Mouse (Mus musculus) lung, postnatal 36 days (tissue): ENCODE measurements around the gene Hs3st3a1.
A peak's percentile ranks its signal among the peaks of the same experiment; 100 is the strongest.

Experiments used
- DNase-seq: peaks from one replicate; pipeline ENCODE4 v3.0.0; 2022; ENCODE audit warnings: mixed read lengths

Gene Hs3st3a1

DNA sequence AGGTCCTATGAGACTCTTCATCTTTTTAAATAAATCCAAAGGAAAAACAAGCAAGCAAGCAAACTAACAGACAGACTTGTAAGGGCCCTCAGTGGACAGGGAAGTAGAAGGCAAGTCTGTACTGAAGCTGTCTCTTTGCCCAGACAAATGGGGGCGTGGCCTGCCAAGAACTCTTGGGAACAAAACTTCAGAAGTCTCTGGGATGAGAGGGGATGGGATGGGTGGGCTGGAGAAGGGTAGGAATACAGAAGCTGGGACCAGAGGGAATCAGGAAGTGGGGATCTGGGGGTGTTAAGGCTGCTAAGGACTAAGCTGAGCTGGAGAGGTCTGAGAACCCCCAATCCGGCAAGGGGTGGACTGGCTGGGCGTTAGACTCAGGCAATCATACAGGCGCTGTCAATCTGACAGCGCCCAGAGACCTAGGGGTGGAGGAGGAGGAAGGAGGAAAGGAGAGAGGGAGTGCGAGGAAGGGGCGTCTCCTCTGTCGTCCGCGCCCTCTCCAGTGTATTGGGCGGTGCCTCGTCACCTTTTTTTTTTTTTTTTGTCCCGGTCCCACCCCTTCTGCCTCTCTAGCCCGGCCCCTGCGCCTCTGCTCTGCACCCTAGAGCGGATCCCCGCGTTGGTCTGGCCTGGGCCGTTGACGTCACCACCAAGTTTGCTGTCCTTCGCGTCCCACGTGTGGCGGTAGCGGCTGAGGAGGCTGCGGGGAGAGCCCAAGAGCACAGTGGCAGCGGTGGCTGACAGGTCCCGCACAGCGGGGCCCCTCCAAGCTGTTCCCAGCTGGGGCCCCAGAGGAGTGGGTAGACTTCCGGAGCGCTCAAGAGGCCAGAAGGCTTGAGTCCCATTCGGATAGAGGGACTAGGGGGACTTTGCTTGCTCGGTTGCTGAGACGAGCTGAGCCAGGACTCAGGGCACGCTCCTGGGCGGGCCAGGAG, at the start of gene Hs3st3a1:
Gene Hs3st3a1 (plus strand): TSS at position 722 of the 935 bp plus-strand sequence.
- DNase-seq = peak; percentile 66

DNA sequence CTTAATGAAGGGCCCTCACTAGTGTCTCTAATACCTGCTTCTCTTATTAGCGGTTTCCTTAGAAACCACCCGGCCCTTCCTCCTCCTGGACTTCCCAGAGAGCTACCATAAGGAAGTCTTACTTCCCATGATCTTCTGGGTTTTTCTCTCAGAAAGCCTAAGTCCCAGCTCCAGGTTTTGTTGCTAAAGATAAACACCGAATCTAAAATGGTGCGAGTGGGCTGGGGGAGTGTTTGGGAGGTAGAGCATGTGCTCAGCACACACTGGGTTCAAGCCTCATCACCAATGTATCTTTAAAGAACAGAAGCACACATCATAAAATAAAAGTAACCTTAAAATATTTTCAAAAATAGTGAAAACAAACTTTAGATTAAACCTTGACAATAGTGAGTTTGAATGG, 48.8 kb upstream of the Hs3st3a1 start:
- no peak for DNase-seq

DNA sequence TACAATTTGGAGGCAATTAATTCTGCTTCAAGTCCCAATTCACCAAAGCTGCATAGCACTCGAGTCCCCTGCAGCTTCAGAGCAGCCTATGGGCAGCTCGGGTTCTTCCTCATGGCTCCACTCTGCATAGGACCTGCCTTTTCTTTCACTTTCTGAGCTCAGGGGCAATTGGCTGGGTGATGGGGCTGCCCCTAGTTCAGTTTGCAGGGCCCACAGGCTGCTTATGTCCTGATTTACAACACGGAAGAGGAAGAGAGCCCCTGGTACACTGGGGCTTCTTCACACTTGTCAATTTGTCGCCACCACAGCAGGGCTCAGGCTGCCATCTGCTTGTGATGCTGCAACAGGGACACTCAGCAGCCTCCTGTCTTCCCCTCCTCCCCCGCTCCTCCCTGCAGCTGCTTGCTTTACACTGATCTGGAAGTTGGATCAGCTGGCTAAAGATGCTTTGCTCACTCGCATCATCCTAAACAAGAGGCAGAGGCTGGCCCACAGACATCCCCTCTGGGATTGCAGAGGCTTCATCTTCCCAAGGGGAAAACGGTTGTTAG, 38.7 kb upstream of the Hs3st3a1 start:
- DNase-seq = no peak

DNA sequence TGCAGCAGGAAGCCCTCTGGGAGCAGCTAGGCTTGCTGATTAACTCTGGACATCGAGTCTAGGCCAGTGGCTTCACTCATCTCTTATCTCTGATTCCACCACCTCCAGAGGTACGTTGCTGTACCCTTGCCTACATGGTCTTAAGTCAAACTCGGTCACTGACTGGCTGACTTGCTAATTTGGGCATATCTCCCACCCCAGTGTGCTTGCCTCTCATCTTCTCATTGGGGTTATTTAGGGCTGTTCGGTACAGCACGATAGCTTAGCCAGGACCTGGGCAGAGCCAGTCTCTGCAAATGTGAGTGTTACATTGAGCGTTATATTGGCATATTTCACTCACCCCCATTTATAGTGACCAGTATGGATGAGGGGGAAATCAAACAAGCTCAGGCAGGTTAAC, 38.2 kb upstream of the Hs3st3a1 start:
- DNase-seq = no peak

DNA sequence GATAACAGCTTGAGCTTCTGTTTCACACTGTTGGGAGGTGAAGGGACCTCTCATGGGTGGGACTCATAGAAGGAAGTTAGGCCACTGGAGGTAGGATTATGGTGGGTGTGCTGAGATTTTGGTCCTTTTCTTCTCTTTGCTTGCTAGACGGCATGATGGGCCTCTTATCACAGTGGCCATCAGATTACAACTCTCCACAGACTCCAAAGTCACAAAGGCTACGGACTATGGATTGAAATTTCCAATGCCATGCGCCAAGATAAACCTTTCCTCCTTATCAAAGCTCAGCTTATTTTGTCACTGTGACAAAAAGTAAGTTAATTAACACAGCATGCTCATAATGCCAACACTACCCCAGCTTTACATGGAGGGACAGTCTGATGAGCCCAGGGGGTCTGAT, 37.5 kb upstream of the Hs3st3a1 start:
- no peak for DNase-seq

DNA sequence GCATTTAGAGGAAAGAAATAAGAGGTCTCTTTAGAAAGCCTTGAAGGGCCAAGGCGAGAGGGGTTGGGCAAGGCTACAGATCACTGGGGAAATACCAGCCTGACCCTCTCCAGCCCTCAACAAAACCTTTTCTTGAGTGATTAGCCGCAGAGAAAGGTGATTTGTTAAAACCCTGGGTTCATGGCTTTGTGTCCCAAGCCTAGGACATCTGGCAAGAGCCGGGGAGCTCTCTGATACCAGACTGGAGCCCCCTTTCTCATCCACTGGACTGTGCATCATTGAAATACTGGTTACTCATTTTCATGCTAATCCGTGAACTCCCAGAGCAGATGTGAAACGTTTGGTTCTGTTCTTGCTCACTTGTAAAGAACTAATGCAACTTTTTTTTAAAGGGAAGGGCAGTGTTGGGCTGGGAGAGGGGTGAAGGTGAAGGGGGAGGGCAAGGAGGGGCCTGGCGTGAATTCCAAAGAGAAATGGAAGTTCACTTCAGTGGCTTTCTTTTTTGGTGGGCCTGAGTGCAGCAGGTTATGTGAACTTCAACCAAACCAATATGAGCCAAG, 34.5 kb upstream of the Hs3st3a1 start:
- no peak for DNase-seq

DNA sequence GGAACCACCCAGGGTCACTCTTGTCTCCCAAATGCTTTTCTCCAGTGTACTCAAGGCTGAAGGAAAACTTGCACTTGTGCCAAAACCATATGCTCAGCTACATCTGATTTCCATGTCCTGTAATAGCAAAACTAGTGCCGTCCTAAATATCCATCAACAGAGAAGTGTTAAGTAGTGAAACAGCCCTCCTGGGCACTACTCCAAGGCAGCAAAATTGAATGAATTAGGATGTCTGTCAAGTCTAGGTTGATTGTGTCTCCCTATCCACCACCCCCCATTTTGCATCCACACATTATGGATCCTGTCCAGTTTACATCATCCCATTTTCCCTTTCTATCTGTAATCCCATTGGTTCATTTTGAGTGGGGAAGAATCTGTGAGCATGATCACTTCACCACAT, 16.2 kb upstream of the Hs3st3a1 start:
- no peak for DNase-seq

DNA sequence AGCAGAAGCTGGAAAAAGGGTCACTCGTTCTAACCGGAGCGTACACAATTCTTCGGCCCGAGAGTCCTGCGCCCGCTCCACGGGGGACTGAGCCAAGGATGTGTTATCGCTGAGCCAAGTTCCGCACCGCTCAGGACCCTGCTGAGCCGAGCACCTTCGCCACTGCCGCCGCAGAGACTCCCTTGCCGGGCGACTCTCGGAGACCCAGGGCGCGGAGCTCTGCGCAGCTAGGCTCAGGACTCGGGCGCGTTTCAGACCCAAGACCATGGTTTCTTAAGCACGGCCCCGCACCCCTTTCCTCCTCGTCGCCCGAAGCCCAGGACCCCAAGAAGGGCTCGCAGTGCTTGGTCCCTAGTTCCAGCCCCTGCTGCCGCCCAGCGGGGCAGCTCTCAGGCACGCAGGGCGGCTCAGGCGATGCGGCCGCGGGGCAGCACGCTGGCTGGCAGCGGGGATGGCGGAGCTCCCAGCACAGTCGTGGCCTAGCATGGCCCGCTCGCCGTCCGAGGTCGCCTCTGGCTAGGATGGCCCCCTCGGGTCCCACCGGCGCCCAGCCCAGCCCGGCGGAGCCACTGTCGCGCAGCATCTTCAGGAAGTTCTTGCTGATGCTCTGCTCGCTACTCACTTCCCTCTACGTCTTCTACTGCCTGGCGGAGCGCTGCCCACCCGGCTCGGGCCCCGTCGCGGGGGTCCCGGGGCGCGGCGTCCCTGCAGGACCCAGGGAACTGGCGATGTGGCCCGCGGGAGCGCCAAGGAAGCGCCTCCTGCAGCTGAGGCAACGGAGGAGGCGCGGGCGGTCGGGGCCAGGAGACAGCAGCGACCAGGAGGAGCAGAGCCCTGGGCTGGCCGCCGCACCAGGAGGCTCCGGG, 647 bp downstream of the Hs3st3a1 start:
- DNase-seq = peak; percentile 8

DNA sequence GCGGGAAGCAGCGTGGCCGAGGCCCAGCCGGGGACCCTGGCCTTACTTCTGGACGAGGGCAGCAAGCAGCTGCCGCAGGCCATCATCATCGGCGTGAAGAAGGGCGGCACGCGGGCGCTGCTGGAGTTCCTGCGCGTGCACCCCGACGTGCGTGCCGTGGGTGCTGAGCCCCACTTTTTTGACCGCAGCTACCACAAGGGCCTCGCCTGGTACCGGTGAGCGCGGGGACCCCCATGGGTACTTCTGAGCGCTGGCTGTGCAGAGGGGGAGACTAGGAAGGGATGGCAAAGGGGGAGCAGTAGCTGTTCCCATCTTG, 1.2 kb downstream of the Hs3st3a1 start, which contains the start of gene F930015N05Rik:
Gene F930015N05Rik (minus strand): TSS at position 242 of the 316 bp plus-strand sequence.
- DNase-seq = no peak

DNA sequence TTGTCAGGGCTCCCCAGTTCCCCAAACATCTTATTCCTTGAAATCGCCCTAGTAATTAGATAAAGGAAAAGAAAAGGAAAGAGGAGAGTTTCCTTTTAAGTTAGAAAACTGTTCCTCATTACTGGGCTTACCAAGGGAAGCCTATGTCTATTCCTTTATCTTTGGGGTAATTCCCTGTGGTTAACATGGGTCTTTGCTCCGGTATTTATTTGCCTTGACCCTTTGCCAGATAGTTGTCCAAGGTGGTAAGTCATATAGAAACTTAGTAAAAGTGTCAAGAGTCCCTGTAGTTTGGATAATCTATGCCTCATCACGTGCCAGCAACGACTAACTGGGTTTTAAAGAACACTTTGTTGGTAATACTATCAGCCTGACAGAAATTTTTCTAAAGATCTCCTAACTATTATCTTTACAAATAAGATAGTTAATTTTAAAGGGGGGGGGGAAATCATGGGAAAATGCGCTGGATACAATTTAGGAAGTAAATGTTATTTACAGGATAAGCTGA, 1.7 kb downstream of the Hs3st3a1 start:
- DNase-seq = no peak

DNA sequence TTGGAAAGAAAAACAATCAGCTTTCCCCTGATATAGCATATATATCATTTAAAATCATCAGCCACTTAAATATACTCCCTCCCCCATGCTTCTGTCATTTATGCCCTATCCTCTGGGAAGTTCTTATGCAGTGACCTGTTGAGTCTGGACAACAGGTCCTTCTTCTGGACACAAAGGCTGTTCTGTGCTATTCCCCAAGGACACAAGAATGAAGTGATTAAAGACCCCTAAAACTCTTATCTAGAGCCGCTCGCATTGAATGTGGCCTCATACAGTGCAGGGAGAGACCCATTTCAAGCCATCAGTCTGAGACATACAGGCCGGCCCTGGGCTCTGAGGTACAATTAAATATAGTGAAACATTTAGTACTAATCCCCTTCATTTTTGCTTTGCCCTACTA, 2.6 kb downstream of the Hs3st3a1 start:
- no peak for DNase-seq

DNA sequence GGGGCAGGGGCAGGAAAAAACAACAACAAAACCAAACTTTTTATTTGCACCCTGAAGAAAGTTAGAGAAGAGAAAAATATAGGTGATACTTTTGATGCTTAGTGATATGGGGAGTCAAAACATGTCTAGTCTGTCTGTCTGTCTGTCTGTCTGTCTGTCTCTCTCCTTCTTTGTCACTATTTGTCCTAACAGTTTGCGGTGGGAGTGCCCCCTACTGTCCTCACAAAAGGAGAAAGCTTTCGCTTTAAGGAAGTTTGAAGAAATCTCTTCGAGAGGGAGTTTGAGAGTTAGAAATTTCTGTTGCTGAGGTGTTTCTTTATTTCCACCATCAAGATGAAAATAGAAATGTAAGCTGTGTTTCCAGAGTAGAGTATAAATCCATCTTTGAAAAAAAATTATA, 3.8 kb downstream of the Hs3st3a1 start:
- no peak for DNase-seq

DNA sequence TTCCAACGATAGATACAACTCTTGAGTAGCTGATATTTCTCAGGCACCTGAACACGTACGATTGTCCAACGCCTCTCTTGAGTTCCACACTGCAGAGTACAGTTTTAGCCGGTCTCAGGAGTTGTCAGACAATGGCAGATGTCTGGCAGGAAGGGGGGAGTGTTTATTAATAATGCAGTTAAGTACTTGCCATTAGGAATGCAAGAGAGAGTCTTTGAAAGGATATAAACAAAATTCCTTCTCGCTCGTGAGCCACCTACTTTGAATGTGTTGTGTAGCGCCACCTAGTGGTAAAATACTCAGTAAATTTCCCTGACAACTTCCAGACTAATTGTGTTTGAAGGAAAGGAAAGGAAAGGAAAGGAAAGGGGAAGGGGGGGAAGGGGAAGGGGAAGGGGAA, 7.0 kb downstream of the Hs3st3a1 start:
- peak; percentile 85 for DNase-seq

DNA sequence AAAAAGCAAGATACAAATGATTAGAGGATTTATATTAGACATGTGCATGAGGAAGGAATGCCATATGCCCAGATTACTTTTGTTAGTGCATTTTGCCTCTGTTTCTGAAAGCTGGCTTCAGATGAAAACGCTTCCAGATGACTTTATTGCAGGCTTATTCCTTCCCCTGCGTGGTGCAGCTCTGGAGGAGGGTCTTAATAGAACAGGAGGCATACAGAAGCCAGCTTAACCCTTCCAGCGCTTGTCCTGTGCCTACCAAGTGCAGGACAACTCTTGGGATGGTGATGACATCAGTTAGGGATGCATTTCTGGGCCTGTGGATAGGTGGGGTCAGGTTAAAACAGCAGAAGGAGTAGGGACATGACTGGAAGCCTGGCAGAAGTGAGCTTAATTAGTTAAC, 7.6 kb downstream of the Hs3st3a1 start:
- no peak for DNase-seq

DNA sequence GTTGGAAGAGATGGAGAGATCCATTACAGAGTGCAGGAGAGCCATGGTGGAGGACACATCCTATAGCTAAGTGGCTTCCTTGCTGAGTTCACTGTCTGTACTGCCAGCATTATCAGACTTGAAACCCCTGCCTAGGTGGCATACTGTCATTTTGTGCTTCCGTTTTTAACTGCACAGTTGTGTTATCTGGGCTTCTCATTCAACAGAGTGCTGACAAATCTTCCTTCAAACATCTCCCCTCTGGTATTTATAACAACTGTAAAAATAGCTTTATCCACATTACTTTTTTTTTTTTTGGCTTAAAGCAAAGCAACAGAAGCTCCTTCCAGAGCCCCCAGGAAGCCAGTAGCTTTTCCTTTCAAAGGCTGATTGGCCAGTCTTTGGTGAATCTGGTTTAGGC, 10.1 kb downstream of the Hs3st3a1 start:
- DNase-seq = no peak

DNA sequence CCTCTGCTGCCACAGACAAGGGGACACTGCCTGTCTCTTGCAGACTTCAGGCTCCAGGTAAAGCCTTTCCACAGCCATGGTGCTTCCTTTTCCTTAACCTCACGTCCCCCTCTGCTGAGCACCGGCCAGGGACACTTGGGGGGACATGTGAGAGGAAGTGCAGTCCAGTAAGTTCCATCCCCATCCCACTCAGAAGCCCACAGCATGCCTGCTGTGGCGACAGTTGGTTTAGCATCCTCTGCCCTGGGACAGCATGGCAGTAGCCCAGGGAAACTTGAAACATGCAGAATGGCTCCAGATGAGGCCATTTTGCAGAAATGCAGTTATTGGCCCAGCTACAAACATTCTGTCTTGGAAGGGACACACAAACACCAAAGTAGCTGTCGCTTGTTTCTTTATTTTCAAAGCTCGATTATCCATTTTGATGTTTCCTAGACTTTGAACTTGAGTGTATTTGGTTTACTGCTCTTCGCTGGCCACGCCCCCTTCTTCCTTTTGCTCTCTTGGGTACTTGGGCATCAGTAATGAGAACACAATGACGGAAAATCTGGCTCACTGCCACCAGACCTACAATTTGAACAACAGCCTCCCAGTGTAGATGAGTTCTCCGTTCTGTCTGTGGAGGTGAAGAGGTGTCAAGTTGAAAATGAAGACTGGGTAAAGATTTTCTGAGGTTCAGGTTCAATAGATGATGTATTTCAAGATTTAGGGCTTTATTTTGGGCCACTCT, 13.6 kb downstream of the Hs3st3a1 start:
- peak; percentile 42 for DNase-seq

DNA sequence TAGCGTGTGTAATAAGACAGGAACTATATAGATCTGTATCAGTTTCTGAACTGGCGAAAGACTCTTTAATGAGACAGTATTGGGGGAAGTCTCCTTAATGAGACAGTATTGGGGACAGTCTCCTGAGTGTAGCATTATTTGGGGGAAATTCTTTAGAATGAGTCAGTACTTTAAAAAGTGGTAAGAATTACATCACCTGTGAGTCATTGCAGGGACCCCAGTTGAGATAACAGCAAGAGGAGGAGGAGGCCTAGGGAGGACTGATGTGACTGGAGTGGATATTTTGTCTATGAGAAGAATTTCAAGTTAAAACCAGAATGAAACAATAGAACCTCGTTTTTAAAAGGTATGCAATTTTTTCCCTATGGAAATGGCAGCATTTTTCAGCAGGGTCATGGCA, 26.6 kb downstream of the Hs3st3a1 start:
- no peak for DNase-seq

DNA sequence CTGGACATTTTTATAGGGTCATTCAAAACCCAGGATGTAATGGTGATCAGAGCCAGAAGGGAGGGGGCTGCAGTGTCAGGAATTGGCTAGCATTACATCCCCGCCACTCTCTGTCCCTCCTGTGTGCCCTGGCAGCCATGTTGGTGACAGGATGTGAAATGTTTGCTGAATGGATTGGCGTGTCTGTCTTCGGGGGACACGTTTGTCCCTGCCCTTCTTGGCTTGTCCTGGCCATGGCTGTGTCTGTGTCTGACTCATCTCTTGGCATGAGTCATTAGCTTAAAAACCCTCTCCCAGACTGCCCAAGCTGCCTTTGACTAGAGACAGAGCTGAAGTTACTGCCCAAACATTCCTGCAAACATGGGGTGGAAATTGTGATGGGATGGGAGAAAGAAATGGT, 33.6 kb downstream of the Hs3st3a1 start:
- DNase-seq = peak; percentile 5

DNA sequence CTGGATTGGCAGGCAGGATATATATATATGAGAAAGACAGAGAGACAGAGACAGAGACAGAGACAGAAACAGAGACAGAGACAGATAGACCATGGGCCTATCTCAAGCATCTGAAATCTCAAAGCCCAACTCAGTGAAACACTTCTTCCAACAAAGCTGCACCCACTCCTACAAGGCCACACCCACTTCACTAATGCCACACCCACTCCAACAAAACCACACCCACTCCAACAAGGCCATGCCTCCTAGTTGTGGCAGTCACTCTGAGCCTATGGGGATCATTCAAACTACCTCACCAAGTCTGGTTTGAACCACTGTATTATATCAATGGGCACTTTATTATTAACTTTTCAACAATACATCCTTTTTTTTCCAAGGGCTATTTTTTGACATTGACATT, 35.6 kb downstream of the Hs3st3a1 start:
- DNase-seq = no peak

DNA sequence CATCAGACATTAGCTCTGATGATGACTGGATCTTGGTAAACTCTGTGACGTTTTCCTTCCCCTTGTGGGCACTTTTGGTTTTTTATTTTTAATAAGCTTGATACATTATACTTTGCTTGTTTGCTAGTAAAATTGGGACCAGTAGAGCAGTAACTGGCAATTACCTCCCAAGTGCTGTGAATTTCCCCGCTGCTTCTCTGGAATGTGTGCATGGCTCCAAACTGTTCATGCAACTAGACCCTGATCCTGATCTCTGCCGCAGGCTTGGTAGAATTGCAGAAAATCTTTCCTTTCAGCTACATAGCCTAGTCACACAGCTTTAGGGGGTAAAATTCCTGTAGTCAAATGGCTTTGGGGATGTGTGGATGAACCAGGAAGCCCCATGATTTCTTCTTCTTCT, 38.5 kb downstream of the Hs3st3a1 start:
- DNase-seq = no peak

DNA sequence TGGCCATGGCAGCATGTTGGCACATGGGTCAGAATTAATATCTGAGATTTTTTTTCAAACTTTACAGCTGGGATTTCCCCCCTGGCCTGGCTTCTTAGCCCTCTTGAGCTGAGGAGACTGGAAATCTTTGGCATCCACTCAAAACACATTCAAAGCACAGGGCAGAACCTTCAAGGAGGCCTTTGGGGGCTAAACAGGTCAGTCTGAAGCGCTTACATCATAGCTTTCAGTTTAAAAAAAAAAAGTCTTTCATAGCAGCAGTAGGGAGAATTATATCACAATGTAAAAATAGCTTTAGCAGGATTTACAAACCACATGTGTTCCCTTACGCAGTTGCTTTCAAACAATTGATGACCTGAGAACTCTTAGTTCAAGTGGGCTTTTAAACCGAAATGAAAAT, 46.3 kb downstream of the Hs3st3a1 start:
- DNase-seq = peak; percentile 30
